Mouse (Mus musculus): ENCODE measurements around the gene Btbd35f9. TPM values are rescaled to one million over a fixed set of nuclear protein-coding genes. Genes with fewer than 3 reads are reported as not detected.
"Not testable (repeated sequence)": the region's sequence is repeated elsewhere in the genome, so short reads cannot be mapped to it uniquely, and the experiment has no call there.

The Btbd35f9 gene
- polyA plus RNA-seq (2016; fragmentation: Nextera tagmentation; extraction: Ambion mirVana), result not detected in 2 replicates

DNA sequence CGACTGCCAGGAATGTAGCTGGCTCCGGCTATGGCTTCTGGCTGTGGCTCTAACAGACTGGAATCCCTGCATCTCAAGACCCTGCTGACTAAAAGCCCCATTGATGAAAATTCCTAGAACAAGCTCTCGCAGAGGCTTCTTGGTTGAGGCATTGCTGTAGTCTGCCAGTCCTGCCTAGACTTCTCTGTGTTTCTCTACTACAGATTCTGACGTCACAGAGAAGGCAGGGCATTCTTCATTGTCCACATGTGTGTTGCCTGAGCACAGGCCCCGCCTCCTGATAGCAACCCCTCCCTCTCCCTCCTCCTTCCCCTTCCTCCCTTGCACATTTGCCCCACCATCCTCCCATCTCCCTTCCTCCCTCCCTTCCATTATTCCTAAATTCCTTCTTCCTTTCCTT is at the start of gene Btbd35f9:
Gene Btbd35f9, minus strand, starts transcription at position 101 of the 400 bp plus-strand sequence.
- not testable (repeated sequence) for H3K4me3 ChIP-seq; H3K4me1 ChIP-seq (replicated peaks); DNase-seq (ENCODE audit: low spot score); H3K36me3 ChIP-seq; H3K27ac ChIP-seq; H3K9me3 ChIP-seq; H3K27me3 ChIP-seq (ENCODE audit: insufficient read depth, poor library complexity, severe bottlenecking)
- no CpG with 5 or more reads among the region's 5 CpGs for WGBS

Other genes starting within 250 kb of the Btbd35f9 start
- not detected in 2 replicates for gene Btbd35f6, start 205.0 kb downstream of the Btbd35f9 start, polyA plus RNA-seq (2016; fragmentation: Nextera tagmentation; extraction: Ambion mirVana)
- not detected in 2 replicates for gene Gm21870, start 174.7 kb downstream of the Btbd35f9 start, polyA plus RNA-seq (2016; fragmentation: Nextera tagmentation; extraction: Ambion mirVana)
- gene Spin2g, start 77.2 kb upstream of the Btbd35f9 start, polyA plus RNA-seq (2016; fragmentation: Nextera tagmentation; extraction: Ambion mirVana), result not detected in 2 replicates